Mouse (Mus musculus) cortical plate, adult 2 months (tissue): ENCODE measurements around the gene Astl.

Source experiments
- CTCF ChIP-seq: fragments of 200-500 bp; IDR thresholded peaks from 2 replicates; pipeline ENCODE4 v1.5.1; 2011; ENCODE audit warnings: mild to moderate bottlenecking, control low read depth, low read length; ENCODE audit not compliant: insufficient read depth; ENCODE audit errors: extremely low read depth
- POLR2A ChIP-seq: fragments of 200-500 bp; IDR thresholded peaks from 2 replicates; pipeline ENCODE4 v1.6.1; 2011; ENCODE audit warnings: mild to moderate bottlenecking, low read length, control low read depth; ENCODE audit not compliant: insufficient read depth; ENCODE audit errors: extremely low read depth

GRCm38 (mm10) chr2:127353881-127354280 is 15.4 kb downstream of the Astl start:
- TF ChIP-seq CTCF, result no peak
- TF ChIP-seq POLR2A, result no peak
